Mouse (Mus musculus): ENCODE results near the gene Neurod2.

Gene Neurod2

DNA sequence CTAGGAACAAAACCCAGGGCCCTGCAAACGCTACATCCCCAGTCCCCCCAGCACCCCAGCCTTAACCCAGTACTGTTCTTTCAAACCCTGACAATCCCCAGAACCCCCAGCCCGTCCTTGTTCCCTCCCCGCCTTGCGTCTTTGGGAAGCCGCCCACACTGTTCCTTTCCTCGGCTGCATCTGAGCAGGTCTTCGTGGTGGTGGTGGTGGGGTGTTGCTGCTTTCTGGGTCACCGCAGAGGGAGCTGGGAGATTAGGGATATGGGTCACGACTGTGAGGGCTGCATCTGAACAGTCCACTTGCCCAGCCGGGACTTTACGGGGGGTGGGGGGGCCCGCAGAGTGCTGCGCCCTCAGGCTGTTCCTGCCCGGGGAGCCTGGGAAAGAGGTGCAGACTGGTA, 25.0 kb upstream of the Neurod2 start:
- in situ Hi-C loops (cut with MboI, MseI), result no loop called here

DNA sequence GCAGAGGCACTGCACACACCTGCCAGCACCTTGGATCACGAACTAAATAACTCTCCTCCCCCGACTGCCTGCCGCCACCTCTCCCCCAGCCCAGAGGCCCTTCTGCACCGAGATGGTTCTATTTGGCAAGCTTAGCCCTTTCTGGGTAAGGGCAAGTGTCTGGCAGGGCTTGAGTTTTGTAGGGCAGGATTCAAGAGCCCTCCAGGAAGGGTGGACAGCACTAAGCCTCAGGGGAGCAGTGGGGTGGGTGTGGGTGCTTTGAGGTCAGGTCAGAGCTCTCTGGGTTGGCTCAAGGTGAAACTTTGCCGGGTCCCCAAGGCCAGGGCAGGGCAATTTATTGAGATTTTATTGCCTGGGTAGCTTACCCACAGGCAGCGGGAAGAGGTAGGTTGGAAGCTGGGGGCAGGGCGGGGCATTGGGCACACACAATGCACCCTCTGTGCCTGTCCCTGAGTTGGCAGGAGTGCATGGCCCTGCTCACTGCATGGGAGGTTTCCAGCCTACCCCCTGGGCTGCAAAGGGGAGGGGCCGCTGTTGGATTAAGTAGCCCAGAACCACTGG, 24.3 kb upstream of the Neurod2 start:
- in situ Hi-C loops (cut with MboI, MseI), result no loop called here

DNA sequence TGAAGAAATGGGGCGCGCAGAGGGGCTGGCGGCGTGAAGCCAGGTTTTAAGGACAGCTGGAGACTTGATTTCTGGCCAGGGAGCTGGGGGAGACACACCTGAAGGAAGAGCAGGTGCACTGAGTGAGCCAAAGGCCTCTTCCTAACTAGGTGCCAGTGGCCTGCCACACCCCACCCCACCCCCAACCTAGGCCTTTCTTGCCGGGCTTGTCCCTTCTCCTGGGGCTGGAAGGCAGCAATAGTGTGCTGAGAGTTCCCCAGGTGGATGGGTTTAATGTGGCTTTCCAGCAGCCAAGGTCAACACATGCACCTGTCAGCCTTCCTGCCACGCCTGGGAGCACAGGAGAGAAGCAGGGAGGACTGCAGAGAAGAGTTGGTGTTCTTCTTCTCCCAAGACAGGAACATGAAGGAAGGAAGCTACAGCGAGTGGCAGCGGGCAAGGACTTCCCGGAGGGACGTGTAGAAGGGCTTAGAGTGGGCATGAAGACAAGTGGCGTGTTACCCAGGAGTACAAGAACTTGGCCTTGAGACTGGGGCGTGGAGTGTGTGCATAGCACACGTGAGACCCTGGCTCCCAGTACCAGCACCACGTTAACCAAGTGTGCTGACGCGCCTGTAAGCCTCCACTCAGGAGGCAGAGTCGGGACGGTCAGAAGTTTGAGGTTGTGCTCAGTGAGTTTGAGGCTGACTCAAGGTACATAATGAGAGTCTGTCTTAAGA, 23.0 kb upstream of the Neurod2 start:
- in situ Hi-C loops (cut with MboI, MseI), result no loop called here

GRCm38 (mm10) chr11:98349308-98349707, 19.9 kb upstream of the Neurod2 start:
- in situ Hi-C loops (cut with MboI, MseI), result no loop called here

DNA sequence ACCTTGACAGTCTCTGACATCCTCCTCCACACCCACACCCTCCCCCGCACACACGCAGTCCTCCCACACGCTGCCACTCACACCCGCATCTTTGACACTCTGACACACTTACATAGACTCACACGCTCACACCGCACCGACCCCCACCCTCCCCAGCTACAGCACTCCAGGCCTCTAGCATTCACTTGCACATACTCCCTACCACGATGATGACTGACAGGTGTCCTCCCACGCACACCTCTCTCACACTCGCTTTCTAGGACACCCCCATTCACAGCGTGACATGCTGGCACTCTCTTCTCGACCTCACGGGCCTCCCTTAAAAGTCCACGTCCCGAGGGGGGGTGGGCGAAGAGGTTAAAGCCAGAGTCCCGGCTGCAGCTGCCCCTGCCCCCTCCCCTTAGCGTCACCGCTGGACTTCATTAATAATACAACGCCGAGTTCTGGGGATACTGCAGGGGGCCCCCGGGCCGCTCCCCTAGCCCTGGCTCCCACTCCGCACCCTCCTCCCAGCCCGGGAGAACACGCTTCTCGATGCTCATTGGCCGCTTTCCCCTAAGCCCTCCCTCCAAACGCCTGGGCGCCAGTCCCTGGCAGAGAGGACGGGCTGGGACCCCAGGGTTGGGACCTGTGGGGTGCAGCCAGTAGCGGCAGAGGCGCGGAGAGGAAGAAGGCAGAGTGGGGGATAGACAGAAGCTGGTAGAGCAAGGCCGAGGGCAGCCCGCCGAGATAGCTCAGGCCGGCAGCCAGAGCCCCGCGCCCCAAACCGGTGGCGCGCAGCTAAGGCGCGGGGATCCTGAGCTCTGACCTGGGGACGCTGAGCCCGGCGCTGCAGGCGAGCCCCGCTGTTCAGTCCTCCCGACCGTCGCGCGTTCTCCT, 18.9 kb upstream of the Neurod2 start, which contains the start of gene Ppp1r1b:
Ppp1r1b (plus strand) TSS at position 322 of the 879 bp plus-strand sequence.
- in situ Hi-C loops (cut with MboI, MseI), result no loop called here

GRCm38 (mm10) chr11:98347385-98348082, 18.1 kb upstream of the Neurod2 start:
- in situ Hi-C loops (cut with MboI, MseI), result no loop called here

- in situ Hi-C loops (cut with MboI, MseI), result no loop called here
These were observed 16.7 kb upstream of the Neurod2 start for GRCm38 (mm10) chr11:98346168-98346567.

- in situ Hi-C loops (cut with MboI, MseI), result no loop called here
These were observed 15.8 kb upstream of the Neurod2 start for GRCm38 (mm10) chr11:98345253-98345652.

DNA sequence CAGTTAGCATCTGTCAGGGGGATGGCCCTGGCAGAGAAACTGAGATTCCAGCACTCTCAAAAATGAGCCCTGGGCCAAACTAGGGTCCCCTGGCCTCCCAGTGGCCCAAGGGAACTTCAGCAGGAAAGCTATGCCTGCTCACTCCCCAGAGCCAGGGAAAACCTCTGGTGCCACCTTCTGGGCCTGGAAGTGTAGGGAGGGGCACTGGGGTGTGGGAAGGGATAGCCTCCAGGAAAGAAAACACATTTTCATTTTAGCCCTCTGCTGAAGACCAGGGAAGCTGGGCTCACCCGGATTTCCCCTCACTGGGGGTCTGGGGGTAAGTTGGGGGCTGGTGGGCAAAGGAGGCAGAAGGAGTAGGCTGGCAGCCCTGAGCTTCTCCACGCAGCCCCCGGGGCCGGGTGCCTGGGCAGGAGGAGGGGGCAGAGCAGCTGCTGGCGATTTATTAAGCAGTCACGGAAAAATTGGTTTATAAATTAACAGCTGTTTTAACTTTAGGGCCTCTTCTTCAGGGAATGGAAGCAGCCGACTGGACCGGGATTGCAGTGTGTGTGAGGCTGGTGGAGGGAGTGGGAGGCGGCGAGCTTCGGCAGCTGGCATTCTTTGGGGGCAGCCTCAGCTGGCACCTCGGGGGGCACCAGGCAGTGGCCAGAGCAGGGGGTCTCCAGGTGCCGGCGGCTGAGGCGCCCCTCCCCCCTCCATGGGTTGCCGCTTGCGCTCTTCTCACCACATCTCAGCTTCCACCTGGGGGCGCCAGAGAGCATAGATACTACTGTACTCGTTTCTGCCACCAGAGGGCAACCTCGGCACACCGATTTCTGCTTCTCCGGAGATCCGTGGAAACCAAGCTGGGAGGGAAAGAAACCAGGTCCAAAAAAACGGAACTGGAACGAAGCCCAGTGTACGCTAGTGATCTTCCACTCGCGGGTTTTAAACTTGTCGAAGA, 12.8 kb upstream of the Neurod2 start:
- in situ Hi-C loops (cut with MboI, MseI), result no loop called here

GRCm38 (mm10) chr11:98341174-98341573, 11.7 kb upstream of the Neurod2 start:
- in situ Hi-C loops (cut with MboI, MseI), result no loop called here

DNA sequence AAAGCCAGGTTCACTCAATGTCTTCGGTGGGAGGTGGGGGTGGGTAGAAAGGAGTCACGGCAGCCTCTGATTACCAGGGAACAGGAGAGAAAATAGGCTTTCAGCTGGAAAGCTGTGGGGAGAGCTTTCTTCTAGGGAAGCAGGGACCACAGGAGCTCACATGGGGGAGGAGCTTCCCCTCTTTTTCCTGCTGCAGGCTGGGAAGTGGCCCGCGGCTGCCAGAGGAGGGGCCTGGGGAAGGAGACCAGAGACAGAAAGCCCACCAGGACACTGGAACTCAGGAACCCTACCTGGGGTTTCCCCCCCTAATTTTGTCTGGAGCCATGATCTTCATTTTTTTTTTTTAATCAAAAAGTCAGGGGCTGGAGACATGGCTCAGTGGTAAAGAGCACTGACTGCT, 11.1 kb upstream of the Neurod2 start:
- in situ Hi-C loops (cut with MboI, MseI), result no loop called here

GRCm38 (mm10) chr11:98339679-98340287, 10.3 kb upstream of the Neurod2 start:
- in situ Hi-C loops (cut with MboI, MseI), result no loop called here

DNA sequence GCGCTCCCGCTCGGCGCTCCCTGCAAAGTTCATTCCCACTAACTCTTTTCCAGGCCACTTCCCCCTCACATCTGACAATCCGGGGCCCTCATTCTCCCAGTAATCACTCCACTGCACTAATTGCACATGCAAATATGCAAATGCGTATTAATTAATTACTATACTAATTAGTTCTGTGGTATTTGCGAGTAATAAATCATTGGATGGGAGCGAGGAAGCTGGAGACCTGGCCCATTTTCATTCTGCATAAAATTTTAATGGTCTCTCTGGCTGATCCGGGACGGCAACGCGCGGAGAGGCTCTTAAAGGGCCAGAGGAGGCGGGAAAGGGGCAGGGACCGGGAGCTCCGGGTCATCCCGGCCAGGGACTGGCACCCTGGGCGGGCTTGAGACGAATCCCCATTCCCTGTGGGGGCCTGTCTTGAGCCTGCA, 9.6 kb upstream of the Neurod2 start:
- in situ Hi-C loops (cut with MboI, MseI), result no loop called here

GRCm38 (mm10) chr11:98338507-98338961, 9.1 kb upstream of the Neurod2 start:
- in situ Hi-C loops (cut with MboI, MseI), result no loop called here

GRCm38 (mm10) chr11:98336245-98337107, 7.0 kb upstream of the Neurod2 start:
- in situ Hi-C loops (cut with MboI, MseI), result no loop called here

DNA sequence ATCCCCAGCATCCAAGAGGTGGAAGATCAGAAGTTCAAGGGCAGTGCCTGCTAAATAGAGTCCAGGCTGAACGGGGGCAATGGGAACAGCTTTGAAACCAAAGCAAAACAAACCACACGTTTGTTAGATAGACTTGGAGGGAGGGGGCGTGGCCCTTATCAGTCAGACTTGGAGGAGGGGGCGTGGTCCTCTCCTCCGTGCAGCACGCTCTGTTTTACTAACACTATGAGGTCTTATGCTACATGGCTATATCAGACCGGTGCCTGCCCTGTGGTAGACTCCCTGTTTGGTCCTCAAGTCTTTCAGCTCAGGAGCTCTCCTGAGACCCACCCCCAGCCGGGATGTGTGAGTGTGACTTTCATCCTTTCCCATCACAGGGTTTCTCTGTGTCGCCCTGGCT, 5.8 kb upstream of the Neurod2 start:
- in situ Hi-C loops (cut with MboI, MseI), result no loop called here

- in situ Hi-C loops (cut with MboI, MseI), result no loop called here
These were observed 4.7 kb upstream of the Neurod2 start for GRCm38 (mm10) chr11:98333981-98334741.

DNA sequence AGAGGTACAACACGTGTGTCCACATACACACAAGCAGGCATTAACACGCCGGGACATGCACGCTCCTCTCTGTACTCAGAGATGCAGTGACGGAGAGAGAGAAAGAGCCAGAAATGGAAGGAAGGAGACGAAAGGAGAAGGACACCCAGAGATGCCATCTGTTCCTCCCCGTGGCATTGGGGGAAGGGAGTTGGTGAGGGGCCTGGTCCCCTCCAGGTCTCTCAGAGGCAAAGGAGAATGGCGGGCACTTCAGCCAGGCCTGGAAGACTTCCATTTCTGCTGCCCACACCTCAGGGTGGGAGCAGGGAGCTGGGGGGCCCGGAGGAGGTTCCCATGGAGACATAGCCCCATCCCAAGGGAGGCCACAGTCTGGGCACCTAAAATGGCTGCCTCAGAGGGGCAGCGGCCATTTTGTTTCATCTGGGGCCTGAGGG, 3.8 kb upstream of the Neurod2 start:
- in situ Hi-C loops (cut with MboI, MseI), result no loop called here
